Mouse (Mus musculus): ENCODE results near the gene Lgr6. TPM values are rescaled to one million over a fixed set of nuclear protein-coding genes. Genes with fewer than 3 reads are reported as not detected.

Gene Lgr6
- polyA plus RNA-seq, 1 experiment from 2014 or later, result 9.3 TPM

- Histone ChIP-seq H3K27me3 (peaks cover 5% of the 10 kb centered on the region; the same call in 1 of the 2 replicates), H3K4me2 (no peak overlapping the region), H3K27ac (no peak overlapping the region), H3K4me3 (no peak overlapping the region), H3K9me3 (no peaks in the 10 kb centered on the region), H3K9ac (no peak overlapping the region), H3K4me1 (0 out of 2 replicates have a peak, but pooled peaks cover 2% of the 10 kb centered on the region), H3K36me3 (no peaks in the 10 kb centered on the region)
- 61% methylated on average over 5 of the region's 5 CpGs for WGBS
- ATAC-seq (ENCODE audit: insufficient number of reproducible peaks, low FRiP score, low TSS enrichment, low read depth), result no peak
Observed at GRCm38 (mm10) chr1:135072643-135073042, 32.4 kb downstream of the Lgr6 start.

GRCm38 (mm10) chr1:135069841-135070240 lies 35.2 kb downstream of the Lgr6 start:
- no peak for ATAC-seq (ENCODE audit: insufficient number of reproducible peaks, low FRiP score, low TSS enrichment, low read depth)
- no peak overlapping the region for H3K27ac ChIP-seq
- H3K9me3 ChIP-seq, result no peaks in the 10 kb centered on the region
- WGBS, result 24% methylated on average over 8 of the region's 8 CpGs
- H3K27me3 ChIP-seq, result peaks cover 5% of the 10 kb centered on the region; the same call in 1 of the 2 replicates
- no peak overlapping the region for H3K4me3 ChIP-seq
- H3K9ac ChIP-seq, result no peak overlapping the region
- H3K4me1 ChIP-seq, result no peaks in the 10 kb centered on the region
- H3K4me2 ChIP-seq, result no peak overlapping the region
- peaks cover 3% of the 10 kb centered on the region; the same call in 1 of the 2 replicates for H3K36me3 ChIP-seq

- Histone ChIP-seq H3K9ac (no peak overlapping the region), H3K9me3 (no peaks in the 10 kb centered on the region)
- WGBS, result 91% methylated on average over 2 of the region's 2 CpGs
Observed at GRCm38 (mm10) chr1:135064525-135064924, 40.6 kb downstream of the Lgr6 start.

GRCm38 (mm10) chr1:135062936-135063335 lies 42.1 kb downstream of the Lgr6 start:
- Histone ChIP-seq H3K27ac (no peak overlapping the region), H3K9me3 (no peaks in the 10 kb centered on the region), H3K27me3 (no peaks in the 10 kb centered on the region), H3K36me3 (peaks cover 3% of the 10 kb centered on the region; the same call in 1 of the 2 replicates), H3K4me2 (no peak overlapping the region), H3K4me1 (no peaks in the 10 kb centered on the region), H3K9ac (no peak overlapping the region), H3K4me3 (no peak overlapping the region)
- 63% methylated on average over 5 of the region's 5 CpGs for WGBS
- no peak for ATAC-seq (ENCODE audit: insufficient number of reproducible peaks, low FRiP score, low TSS enrichment, low read depth)

More at GRCm38 (mm10) chr1:135064525-135064924, 40.6 kb downstream of the Lgr6 start:
- H3K4me2 ChIP-seq, result no peak overlapping the region
- H3K4me1 ChIP-seq, result no peaks in the 10 kb centered on the region
- H3K36me3 ChIP-seq, result peaks cover 3% of the 10 kb centered on the region; the same call in 1 of the 2 replicates
- no peaks in the 10 kb centered on the region for H3K27me3 ChIP-seq
- H3K27ac ChIP-seq, result no peak overlapping the region
- H3K4me3 ChIP-seq, result no peak overlapping the region
- ATAC-seq (ENCODE audit: insufficient number of reproducible peaks, low FRiP score, low TSS enrichment, low read depth), result no peak

GRCm38 (mm10) chr1:135061300-135061699 lies 43.8 kb downstream of the Lgr6 start:
- Histone ChIP-seq H3K9me3 (no peaks in the 10 kb centered on the region), H3K4me2 (no peak overlapping the region), H3K36me3 (peaks cover 3% of the 10 kb centered on the region; the same call in 1 of the 2 replicates), H3K9ac (no peak overlapping the region), H3K27me3 (no peaks in the 10 kb centered on the region), H3K4me3 (no peak overlapping the region), H3K4me1 (0 out of 2 replicates have a peak, but pooled peaks cover 6% of the 10 kb centered on the region), H3K27ac (no peak overlapping the region)
- 91% methylated on average over 6 of the region's 6 CpGs for WGBS
- ATAC-seq (ENCODE audit: insufficient number of reproducible peaks, low FRiP score, low TSS enrichment, low read depth), result no peak

GRCm38 (mm10) chr1:135060174-135060573 lies 44.9 kb downstream of the Lgr6 start:
- no peak overlapping the region for H3K27ac ChIP-seq
- no peaks in the 10 kb centered on the region for H3K9me3 ChIP-seq
- H3K4me2 ChIP-seq, result no peak overlapping the region
- H3K36me3 ChIP-seq, result peaks cover under 1% of the 10 kb centered on the region; the same call in 1 of the 2 replicates
- no peak overlapping the region for H3K9ac ChIP-seq
- no peaks in the 10 kb centered on the region for H3K27me3 ChIP-seq
- H3K4me3 ChIP-seq, result no peak overlapping the region
- WGBS, result 72% methylated on average over 6 of the region's 6 CpGs
- 0 out of 2 replicates have a peak, but pooled peaks cover 6% of the 10 kb centered on the region for H3K4me1 ChIP-seq
- peak; percentile 73 for ATAC-seq (ENCODE audit: insufficient number of reproducible peaks, low FRiP score, low TSS enrichment, low read depth)

- Histone ChIP-seq H3K4me3 (no peak overlapping the region), H3K4me1 (0 out of 2 replicates have a peak, but pooled peaks cover 6% of the 10 kb centered on the region), H3K27me3 (no peaks in the 10 kb centered on the region), H3K27ac (no peak overlapping the region), H3K9me3 (no peaks in the 10 kb centered on the region), H3K9ac (no peak overlapping the region), H3K36me3 (no peaks in the 10 kb centered on the region), H3K4me2 (no peak overlapping the region)
- 75% methylated on average over 8 of the region's 8 CpGs for WGBS
- ATAC-seq (ENCODE audit: insufficient number of reproducible peaks, low FRiP score, low TSS enrichment, low read depth), result no peak
Observed at GRCm38 (mm10) chr1:135056901-135057300, 48.2 kb downstream of the Lgr6 start.

- Histone ChIP-seq H3K4me3 (no peak overlapping the region), H3K9ac (no peak overlapping the region), H3K27me3 (no peaks in the 10 kb centered on the region), H3K9me3 (no peaks in the 10 kb centered on the region), H3K36me3 (no peaks in the 10 kb centered on the region), H3K4me1 (peaks cover 11% of the 10 kb centered on the region), H3K27ac (no peak overlapping the region), H3K4me2 (no peak overlapping the region)
- 54% methylated on average over 5 of the region's 5 CpGs for WGBS
- no peak for ATAC-seq (ENCODE audit: insufficient number of reproducible peaks, low FRiP score, low TSS enrichment, low read depth)
Observed at GRCm38 (mm10) chr1:135054121-135054520, 51.0 kb downstream of the Lgr6 start.

GRCm38 (mm10) chr1:135044439-135044838 lies 60.6 kb downstream of the Lgr6 start:
- Histone ChIP-seq H3K27me3 (no peaks in the 10 kb centered on the region), H3K4me2 (no peak overlapping the region), H3K9ac (no peak overlapping the region), H3K27ac (no peak overlapping the region), H3K4me1 (peaks cover 9% of the 10 kb centered on the region), H3K4me3 (no peak overlapping the region), H3K36me3 (no peaks in the 10 kb centered on the region), H3K9me3 (no peaks in the 10 kb centered on the region)
- 55% methylated on average over 2 of the region's 2 CpGs for WGBS
- no peak for ATAC-seq (ENCODE audit: insufficient number of reproducible peaks, low FRiP score, low TSS enrichment, low read depth)

- Histone ChIP-seq H3K27ac (no peak overlapping the region), H3K4me1 (peaks cover 6% of the 10 kb centered on the region), H3K9me3 (no peaks in the 10 kb centered on the region), H3K9ac (no peak overlapping the region), H3K4me2 (no peak overlapping the region), H3K4me3 (no peak overlapping the region), H3K36me3 (no peaks in the 10 kb centered on the region), H3K27me3 (peaks cover 10% of the 10 kb centered on the region; the same call in 1 of the 2 replicates)
- ATAC-seq (ENCODE audit: insufficient number of reproducible peaks, low FRiP score, low TSS enrichment, low read depth), result no peak
- 85% methylated on average over 5 of the region's 5 CpGs for WGBS
Observed at GRCm38 (mm10) chr1:135036297-135036696, 68.8 kb downstream of the Lgr6 start.

GRCm38 (mm10) chr1:135032658-135033057 lies 72.4 kb downstream of the Lgr6 start:
- Histone ChIP-seq H3K36me3 (no peaks in the 10 kb centered on the region), H3K4me2 (no peak overlapping the region), H3K9ac (no peak overlapping the region), H3K4me1 (no peaks in the 10 kb centered on the region), H3K27ac (no peak overlapping the region), H3K9me3 (no peaks in the 10 kb centered on the region), H3K27me3 (peaks cover 10% of the 10 kb centered on the region; the same call in 1 of the 2 replicates), H3K4me3 (no peak overlapping the region)
- 32% methylated on average over 8 of the region's 8 CpGs for WGBS
- ATAC-seq (ENCODE audit: insufficient number of reproducible peaks, low FRiP score, low TSS enrichment, low read depth), result no peak

- Histone ChIP-seq H3K27me3 (peaks cover 13% of the 10 kb centered on the region), H3K4me1 (no peaks in the 10 kb centered on the region), H3K36me3 (no peaks in the 10 kb centered on the region), H3K9me3 (no peaks in the 10 kb centered on the region), H3K4me2 (no peak overlapping the region), H3K4me3 (no peak overlapping the region), H3K27ac (no peak overlapping the region), H3K9ac (no peak overlapping the region)
- WGBS, result 82% methylated on average over 2 of the region's 2 CpGs
- ATAC-seq (ENCODE audit: insufficient number of reproducible peaks, low FRiP score, low TSS enrichment, low read depth), result no peak
Observed at GRCm38 (mm10) chr1:135030121-135030520, 75.0 kb downstream of the Lgr6 start.

GRCm38 (mm10) chr1:135026275-135026674 lies 78.8 kb downstream of the Lgr6 start:
- peaks cover 12% of the 10 kb centered on the region for H3K4me1 ChIP-seq
- no peak overlapping the region for H3K4me2 ChIP-seq
- no peak overlapping the region for H3K4me3 ChIP-seq
- peaks cover 3% of the 10 kb centered on the region; the same call in 1 of the 2 replicates for H3K27me3 ChIP-seq
- no peak for ATAC-seq (ENCODE audit: insufficient number of reproducible peaks, low FRiP score, low TSS enrichment, low read depth)
- H3K9ac ChIP-seq, result no peak overlapping the region
- H3K27ac ChIP-seq, result no peak overlapping the region
- no peaks in the 10 kb centered on the region for H3K9me3 ChIP-seq
- 61% methylated on average over 1 of the region's 1 CpGs for WGBS
- no peaks in the 10 kb centered on the region for H3K36me3 ChIP-seq

Data from limb, embryonic 15.5 days (tissue).